Mouse (Mus musculus): ENCODE measurements around the gene Kcnv2.

Gene Kcnv2

GRCm38 (mm10) chr19:27366113-27366746 is 43.8 kb downstream of the Kcnv2 start:
- DNase-seq = peak; percentile 82

DNA sequence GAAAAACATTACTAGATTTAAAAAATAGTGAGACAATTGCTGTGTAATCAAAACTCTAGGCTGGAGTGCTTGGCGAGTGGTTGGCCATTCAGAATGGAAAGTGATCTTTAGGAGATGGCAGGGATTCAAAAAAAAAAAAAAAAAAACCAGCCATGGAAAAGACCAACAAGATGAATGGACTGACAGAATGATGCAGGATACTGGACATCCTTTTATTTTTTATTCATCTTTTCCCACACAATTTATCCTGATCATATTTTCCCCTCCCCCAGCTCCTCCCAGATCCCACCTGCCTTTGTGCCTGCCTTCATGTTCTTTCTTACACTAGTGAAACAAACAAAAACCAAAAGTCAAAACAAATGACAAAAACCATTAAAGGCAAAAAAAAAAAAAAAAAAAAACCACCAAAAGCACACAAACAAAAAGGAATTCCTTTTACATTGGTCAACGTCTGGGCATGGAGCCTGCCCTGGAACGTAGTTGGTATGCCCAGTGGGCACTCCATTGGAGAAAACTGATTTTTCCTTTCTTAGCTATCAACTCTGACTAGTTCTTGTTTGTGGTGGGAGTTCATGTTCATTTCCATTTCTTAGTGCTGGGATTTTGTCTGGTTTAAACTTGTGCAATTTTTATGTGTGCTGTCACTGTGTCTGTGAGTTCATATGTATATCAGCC is 47.2 kb downstream of the Kcnv2 start:
- DNase-seq = peak; percentile 40

GRCm38 (mm10) chr19:27370174-27370573 is 47.8 kb downstream of the Kcnv2 start:
- peak; percentile 64 for DNase-seq

DNA sequence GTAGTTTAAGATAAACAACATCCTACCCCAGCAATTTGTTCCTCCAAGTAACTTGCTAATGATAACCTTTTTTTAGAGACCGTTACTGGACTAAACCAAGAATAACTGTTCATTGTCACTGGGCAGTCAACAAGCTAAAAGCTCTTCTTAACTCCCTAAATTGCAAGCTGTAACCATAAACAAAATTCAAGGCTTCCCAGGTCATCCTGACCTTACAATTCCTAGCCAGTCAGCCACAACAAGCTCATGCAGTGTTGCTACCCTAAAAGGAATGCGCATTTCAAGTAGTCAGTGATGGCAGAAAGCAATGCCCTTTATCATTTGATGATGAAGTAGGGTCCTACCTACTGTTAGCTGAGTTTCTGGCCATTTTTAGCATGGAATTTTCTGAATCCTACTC is 48.4 kb downstream of the Kcnv2 start:
- peak; percentile 22 for DNase-seq

GRCm38 (mm10) chr19:27379712-27380401 is 57.5 kb downstream of the Kcnv2 start:
- DNase-seq = no peak

- DNase-seq = peak; percentile 75
Observed at GRCm38 (mm10) chr19:27382131-27382530, 59.7 kb downstream of the Kcnv2 start.

- DNase-seq = peak; percentile 55
Observed at GRCm38 (mm10) chr19:27383266-27383665, 60.9 kb downstream of the Kcnv2 start.

DNA sequence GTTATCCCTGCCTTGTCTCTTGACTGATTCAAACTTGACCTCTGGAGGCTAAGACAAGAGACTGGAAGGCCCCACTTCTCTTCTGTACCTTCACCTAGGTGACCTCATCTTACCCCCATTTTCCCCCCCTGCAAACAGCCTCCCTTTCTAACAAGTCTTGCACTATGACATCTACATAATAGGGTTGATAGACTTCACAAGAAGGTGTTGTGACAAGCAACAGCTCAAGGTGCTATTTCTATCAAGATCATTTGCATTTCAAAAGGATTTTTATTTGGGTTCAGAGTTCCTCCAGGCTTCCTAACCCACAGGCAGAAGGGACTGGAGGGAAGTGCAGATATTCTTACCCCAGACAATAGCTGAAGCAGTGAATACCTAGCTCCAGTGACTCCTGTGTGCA is 62.9 kb downstream of the Kcnv2 start:
- DNase-seq = peak; percentile 33
